Mouse (Mus musculus) stomach, postnatal 0 days (tissue): ENCODE measurements around the gene Arrdc1.

Source experiments
- CTCF ChIP-seq: IDR thresholded peaks from 2 replicates; pipeline ENCODE4 v1.5.1; 2016; ENCODE audit warnings: antibody characterized with exemption, low read depth, mild to moderate bottlenecking, moderate library complexity
- EP300 ChIP-seq: optimal IDR thresholded peaks from 2 replicates; pipeline ENCODE3; 2016; ENCODE audit warnings: antibody characterized with exemption

GRCm38 (mm10) chr2:24919839-24920175 is 15.2 kb downstream of the Arrdc1 start:
- TF ChIP-seq CTCF (no peak), EP300 (no peak)
